Mouse (Mus musculus) adrenal gland (tissue): ENCODE results near the gene Ttc38.

Experiments
- intact Hi-C: fragments of 180-260 bp; cut with DNase I; formaldehyde crosslinking; loops from one replicate; pipeline ENCODE4 v1.15.1; 2025

Ttc38 gene

DNA sequence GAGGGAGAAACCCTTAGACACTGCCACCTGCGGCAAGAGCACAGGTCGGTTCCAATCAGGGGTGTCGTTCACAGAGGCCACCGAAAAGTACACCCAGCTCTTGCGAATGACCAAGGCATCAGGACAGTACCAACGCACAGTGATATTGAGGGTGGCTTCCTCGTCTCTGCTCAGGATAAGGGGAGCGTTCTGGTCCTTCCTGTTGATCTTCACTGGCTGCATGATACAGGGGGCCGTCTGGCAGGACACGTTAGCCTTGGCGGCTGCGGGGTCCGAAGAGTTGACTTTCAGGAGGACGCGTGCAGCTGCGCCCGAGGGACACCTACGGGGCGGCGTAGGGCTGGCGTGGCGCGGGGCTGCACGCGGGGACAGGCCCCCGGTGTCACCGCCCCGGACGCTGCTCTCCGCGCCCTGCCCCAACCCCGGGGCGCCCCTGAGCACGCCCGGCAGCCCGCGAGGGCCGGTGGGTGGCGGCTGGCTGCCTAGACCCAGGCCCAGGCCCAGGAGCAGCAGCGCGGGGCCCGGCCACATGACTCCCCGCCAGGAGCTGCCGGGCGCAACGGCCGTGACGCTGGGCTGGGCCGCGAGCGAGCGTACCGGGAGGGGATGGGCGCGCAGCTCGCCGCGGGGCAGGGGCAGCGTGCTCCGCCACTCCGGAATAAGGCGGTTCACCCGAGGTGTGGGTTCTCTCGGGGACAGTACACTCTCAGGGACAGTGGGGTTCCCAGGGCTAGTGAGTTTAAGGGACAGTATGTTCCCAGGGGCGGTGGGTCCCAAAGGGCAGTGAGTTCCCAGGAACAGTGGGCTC is 10.7 kb upstream of the Ttc38 start, which contains the start of gene Pkdrej:
Gene Pkdrej (minus strand): TSS at position 532 of the 808 bp plus-strand sequence.
- intact Hi-C loops, result no loop called here

DNA sequence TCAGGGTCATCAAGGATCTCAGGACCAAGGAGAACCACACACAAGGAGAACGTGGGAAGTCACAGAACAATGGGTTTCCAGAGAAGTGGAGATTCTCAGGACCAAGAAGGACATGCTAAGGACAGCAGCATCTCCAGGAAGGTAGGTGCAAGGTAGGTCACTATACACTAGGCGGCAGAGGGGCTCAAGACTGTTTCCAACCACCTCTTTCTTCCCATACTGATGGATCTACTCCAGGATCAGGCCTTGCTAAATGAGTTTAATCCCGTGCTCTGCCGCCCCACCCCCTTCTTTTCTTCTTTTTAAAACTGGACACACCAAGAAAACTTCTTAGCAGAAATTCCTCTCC is 10.1 kb upstream of the Ttc38 start:
- intact Hi-C loops, result no loop called here

DNA sequence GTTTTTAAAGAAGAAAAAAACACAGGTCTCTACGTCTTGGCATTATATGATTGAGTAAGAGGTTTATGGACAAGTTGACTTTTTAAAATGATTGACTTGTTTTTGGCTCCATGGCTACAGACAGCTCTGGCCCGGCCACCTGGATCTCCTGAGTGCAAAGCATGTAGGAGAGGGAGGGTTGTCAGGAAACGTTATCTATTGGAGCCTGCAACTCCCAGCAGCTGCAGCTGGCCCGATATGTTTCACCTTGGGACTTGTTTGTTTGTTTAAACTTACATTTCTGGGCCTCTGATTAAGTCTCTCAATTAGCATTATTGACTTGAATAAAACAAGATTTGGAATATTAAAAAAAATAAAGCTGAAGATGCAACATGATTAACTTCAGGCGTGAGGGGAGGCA is 5.4 kb upstream of the Ttc38 start:
- intact Hi-C loops, result no loop called here

DNA sequence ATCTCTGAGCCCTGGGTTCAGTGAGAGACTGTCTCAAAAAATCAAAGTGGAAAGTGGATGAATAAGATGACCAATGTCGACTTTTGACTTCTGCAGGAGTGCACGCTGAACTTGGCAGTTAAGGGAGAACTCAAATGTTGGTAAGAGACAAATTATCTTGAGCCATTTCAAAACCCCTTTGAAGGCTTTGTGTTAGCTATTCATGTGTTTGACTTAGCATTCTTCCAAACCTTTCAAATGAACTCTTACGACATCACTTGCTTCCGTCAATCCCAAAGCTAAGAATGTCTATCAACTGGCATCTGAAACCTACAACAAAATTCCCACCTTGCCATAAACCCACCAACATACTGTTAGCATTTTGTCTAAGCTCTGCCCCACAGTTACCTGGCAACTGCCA is 4.0 kb upstream of the Ttc38 start:
- intact Hi-C loops, result no loop called here

DNA sequence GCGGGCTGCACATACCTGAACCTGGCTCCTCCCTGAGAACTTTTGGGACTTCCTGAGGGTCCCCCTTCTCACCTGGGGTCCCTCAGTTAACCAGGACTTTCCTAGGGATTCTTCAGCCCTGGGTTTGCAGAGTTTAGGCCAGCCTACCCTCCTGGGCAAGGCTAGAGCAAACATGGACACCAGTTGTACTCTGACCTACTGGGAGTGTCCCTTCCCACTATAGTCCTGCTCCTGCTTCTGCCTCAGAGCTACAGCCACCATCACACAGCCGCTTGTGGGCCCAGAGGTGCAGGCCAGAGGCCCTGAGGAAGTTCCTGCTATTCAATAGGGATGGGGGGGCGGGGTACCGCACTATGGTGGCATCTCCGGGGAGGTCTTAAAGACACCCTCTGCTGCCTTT is 2.6 kb upstream of the Ttc38 start:
- intact Hi-C loops, result no loop called here

DNA sequence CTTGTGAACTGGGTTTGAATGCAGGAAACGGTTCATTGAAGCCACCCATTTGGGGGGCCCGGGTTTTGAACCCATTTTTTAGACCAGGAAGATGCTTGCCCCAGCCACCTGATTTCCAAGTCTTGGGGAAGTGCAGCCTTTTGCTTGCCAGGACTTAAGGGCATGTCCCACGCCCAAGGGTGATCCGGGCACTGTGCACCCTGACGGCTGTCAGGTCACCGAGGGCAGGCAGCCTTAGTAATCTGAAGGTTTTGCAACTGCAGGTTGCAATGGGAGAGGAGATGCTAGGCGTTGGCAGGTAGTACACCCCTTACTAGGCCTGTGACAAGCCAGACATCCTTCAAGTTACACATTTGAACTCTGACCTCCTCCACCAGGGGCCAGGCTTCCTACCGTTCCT is 493 bp downstream of the Ttc38 start:
- intact Hi-C loops, result loop anchor here (10.0 kb wide), 1 partner anchor 118 kb away; no protein-coding TSS in a partner anchor

DNA sequence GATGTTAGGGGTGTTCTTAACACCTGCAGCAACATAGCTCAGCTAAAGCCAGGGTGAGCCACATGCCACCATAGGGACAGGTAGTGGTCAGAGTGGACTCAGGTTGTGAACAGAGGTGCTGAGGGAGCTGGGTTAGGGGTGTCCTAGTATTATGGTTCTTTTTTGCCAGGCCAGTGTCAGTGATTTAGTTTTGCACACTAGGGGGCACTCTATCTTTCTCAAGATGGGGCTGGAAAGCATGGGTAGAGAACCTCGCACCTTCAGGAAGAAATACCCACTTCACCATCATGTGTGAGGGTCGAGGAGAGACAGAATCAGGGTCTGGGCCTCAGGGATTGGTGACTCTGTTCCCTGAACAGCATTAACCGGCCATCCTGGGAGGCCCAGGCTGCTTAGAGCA is 3.2 kb downstream of the Ttc38 start:
- intact Hi-C loops, result loop anchor here (10.0 kb wide), 1 partner anchor 121 kb away; no protein-coding TSS in a partner anchor

DNA sequence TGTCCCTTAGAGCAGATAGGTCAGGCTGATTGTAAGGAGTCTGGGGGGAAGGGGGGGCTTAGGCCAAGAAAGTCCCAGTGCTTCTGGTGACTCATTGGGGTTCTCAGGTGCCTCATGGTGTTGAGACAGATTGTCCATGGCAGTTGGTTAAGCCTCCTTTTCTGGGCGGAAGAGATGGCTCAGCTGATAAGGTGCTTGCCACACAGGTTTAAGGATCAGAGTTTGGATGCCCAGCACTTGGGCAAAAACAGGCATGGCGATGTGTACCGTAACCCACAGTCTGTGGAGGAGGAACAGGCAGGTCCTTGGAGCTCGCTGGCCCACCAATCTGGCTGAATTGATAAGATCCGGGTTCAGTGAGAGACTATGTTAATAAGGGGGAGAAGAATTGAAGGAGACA is 4.8 kb downstream of the Ttc38 start:
- intact Hi-C loops, result loop anchor here (10.0 kb wide), 1 partner anchor 122 kb away; no protein-coding TSS in a partner anchor

DNA sequence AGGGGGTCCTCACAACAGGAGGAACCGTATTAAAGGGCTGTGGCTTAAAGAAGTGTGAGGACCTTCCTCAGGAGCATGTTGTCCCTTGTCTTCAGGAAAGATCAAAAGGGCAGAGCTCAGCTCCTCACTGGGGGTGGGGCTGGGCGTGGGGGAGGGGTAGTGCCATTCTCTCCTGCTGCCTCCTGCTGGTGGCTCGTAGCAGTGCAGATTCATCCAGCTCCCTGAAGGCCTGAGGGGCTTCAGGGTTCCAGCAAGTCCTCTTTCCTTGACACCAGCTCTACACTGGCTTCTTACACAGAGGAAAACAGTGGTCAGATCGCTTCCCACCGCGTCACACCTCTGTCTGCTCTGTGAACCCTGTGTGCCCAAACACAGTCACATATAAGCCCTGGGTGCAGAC is 8.9 kb downstream of the Ttc38 start:
- intact Hi-C loops, result no loop called here

DNA sequence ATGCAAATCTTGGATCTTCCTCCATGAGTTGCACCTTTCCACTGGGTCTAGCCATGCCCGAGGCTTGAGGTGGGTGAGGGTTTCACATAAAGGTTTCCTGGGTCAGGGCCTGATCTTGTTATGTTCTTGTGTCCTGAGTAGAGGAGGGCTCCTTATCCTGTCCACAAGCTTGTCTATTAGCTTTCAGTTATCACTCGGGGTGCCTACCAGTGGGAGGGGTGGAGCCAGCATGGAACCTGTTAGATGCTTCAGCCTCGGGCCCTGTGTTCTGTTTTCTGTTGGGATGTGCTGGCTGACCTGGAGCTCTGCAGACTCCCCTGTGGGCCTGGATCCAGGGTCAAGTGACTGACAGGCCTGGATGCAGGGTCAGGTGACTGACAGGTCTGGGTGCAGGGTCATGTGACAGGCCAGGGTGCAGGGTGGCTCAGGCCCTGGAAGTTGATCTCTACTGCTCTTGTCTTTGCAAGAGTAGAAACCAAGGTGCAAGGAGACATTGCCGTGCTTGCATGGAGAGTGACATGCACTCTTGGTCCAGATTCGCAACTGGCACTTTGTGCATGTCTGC is 9.8 kb downstream of the Ttc38 start:
- intact Hi-C loops, result no loop called here

DNA sequence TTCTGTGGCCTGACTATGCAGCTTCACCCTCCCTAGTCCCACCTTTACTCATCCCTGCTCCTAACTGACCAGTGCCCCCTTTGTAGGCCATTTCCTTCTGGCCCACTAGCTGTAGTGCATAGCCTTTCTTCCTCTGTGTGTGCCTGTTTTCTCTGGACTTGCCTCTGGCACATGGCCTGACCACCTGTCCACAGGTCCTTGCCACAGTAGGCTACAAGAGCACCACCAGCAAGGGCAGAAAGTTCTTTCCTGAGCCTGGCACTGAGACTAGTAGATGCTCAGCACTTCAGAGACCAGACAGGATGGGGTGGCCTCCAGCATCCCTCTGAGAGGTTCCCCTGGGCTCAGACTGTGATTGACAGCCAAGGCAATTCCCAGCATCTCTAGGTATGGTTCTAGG is 13.0 kb downstream of the Ttc38 start:
- intact Hi-C loops, result no loop called here

DNA sequence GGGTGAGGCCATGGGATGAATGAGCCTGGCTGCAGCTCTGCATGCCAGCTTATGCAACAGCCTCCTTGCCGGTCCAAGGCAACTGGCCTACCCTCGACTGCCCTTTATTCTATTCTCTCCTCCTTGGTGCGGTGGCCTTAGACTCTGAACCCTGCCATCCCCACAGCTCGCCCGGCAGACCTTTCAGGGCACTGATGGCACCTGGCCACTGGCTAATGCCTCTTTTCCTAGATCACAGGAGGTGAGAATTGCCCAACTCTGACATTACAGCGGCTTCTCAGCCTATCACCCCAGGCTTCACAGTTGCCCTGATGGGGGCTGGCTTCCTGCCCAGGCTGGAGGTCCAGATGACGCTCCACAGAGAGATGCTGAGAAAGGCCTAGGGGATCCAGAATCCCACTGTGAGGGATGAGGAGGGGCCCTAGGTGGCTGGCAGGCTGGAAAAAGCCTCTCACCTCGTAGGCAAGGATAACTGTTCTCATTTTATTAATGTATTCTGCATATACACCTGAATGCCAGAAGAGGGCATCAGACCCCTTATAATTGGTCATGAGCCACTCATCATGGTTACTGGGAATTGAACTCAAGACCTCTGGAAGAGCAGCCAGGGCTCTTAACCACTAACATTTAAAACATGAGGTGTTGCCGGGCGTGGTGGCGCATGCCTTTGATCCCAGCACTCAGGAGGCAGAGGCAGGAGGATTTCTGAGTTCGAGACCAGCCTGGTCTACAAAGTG is 19.7 kb downstream of the Ttc38 start:
- intact Hi-C loops, result no loop called here

DNA sequence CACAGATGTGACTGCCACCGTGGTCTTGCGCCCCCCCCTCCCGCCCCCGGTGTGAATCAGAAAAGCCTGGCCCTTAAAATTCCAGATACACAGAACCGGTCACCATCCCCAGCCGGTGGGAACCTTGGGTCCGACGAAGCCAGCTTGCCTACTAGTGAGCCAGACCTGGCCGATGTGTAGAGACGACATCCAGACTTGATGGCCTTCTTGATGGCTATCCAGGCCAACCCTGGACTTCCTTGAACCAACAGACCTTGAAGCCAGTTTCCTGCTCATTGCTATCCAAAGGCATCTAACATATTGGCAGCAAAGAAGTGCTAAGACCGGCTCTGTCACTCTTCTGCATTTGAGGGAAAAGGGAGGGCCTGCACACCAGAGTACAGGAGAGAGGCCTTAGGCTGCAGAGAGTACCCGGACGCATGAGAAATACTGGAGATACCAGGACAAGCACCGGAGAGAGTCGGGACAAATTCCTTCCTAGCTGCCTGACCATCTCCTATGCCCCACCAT is 26.9 kb downstream of the Ttc38 start:
- intact Hi-C loops, result no loop called here

DNA sequence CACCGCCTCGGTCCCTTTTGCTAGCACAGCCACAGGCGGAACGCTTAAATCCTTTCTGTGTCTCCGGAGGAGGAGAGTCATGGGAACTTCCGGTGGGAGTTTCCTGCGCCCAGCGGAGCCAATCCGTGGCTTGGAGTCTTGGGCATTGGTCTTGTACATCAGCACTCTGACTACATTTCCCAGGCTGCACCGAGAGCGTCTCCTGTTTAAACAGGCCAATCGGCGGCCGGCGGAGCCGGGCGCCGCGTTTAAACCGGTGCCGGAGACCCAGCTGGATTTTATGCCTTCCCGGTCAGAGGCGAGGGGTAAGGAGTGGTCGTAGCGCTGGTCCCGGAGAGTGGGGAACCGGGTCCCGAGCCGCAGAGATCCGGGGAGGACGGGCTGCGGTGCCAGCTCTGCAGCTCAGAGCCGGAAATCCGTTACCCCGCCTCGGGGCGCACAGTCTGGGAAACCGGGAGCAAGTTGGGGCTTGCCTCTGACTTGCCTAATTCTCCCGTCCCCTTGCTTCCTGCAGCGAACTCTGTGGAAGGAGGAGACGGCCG is 27.5 kb downstream of the Ttc38 start, which contains the start of gene Gtse1:
Gene Gtse1 (plus strand): TSS at position 256 of the 542 bp plus-strand sequence.
- intact Hi-C loops, result no loop called here

DNA sequence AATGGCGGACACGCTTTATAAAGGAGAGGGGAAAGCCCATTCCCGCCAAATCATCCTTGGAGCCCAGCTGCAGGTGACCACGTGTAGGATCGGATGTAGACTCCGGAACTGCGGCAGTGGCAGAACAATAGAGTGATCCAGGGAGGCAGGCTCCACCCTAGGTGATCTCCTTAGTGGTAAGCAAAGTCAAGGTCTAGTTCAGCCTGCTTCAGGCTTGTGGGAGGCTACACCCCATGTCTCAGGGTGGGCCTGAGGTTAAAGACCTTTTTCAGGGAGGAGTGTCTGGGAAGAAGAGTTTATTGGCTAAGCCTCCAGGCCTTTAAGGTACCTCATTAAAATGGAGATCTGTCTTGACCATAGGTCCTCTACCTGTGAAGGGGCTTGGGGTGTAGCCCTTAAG is 33.8 kb downstream of the Ttc38 start:
- intact Hi-C loops, result loop anchor here (5.0 kb wide), 1 partner anchor 269 kb away; no protein-coding TSS in a partner anchor

DNA sequence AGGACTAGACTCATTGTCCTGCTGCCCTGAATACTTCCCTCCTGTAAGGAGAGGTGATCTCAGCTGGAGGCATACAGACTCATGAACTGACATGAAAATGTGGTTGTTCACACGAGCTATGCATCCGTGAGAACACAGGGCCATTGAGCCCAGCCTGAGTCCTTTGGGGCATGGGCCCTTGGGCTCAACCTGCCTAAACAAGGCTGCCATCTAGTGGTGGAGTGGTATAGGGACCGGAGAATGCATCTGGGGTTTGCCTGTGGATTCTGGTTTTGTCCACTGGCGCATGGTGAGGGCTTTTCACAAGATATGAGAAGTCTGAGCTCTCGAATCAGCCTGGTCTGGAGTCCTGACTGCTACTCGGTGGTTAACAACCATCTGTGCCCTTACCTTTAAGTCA is 35.6 kb downstream of the Ttc38 start:
- intact Hi-C loops, result loop anchor here (1.0 to 5.0 kb wide), 2 partner anchors 151 to 270 kb away; no protein-coding TSS in a partner anchor

DNA sequence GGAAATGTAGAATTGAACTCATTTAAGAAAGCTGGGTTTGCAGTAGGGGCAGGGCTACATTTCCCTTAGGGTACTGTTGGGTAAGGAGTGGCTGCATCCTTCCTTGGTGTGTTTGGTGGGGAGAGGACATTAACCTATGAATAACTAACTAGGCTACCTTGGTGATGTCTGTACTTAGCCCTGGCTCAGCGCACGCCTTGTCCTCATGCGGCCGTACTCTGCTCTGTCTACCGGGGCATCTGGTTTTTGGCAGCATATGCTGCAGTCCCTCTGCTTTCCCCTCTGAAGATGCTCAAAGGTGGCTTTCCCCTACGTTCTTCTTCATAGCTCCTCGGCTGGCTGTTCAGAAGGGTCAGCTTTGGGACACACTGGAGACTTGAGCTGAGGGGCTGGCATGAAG is 45.2 kb downstream of the Ttc38 start:
- intact Hi-C loops, result no loop called here

DNA sequence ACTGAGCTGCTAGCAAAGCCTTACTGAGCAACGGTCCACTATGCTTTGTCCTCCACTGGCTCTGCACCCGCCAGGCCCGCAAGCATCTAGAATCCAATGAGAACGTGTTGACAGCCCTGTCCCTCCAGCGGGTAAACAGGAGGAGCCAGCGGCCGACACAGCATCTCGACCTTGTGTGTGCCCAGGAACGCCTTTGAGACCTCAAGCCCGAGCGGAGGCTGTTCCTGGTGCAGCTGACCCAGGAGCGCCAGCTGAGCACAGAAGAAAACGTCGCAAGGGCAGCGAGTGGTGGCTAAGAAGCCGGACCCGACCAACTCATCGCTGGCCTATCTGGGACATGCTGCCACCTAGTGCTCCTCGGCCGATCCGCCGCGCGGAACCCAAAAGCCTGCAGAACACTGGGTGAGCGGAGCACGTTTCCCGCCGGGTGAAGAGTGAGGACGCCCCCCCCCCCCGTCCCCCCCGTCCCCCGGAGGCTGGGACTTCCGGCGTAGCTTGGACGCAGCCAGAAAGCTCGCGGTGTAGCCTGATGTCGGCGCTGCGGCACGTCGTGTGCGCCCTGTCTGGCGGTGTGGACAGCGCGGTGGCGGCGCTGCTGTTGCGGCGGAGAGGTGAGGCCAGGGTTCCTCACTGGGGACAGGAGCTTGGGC is 46.9 kb downstream of the Ttc38 start, which contains the start of gene Trmu:
Gene Trmu (plus strand): TSS at position 465 of the 650 bp plus-strand sequence.
- intact Hi-C loops, result no loop called here

DNA sequence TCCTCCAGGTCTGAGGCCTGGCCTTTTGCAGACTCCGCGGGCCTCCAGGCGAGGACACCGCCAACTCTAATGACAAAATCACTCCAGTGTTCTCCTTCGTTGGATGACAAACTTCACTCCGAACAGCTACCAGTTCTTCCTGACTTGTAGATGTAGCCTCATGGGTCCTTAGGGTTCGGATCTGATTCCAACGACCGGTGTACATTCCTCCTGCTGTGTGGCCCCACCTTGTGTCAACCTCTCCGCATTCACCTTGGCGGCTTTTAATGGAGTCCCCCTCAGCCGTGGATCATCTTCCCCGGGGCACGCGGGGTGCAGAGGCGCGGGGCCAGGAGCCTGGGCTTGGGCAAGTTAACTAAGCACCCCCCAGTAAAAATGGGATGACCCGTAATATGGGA is 47.4 kb downstream of the Ttc38 start:
- intact Hi-C loops, result no loop called here

DNA sequence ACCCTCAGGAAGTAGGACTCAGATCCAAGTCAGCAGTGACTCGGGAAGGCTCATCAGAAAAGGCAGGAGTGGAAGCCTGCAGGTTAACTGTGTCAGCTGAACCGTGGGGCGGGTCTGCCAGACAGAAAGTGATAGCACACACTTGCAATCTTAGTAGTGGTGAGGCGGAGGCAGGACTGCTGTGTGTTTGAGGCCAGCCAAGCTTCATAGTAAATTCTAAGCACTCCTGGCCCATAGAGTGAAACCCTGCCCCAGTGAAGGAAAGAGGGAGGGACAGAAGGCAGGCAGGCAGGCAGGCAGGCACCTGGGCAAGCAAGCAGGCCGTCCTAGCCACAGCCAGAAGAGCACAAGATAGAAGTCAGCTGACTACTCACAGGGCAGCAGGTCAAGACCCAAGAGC is 53.5 kb downstream of the Ttc38 start:
- intact Hi-C loops, result no loop called here

DNA sequence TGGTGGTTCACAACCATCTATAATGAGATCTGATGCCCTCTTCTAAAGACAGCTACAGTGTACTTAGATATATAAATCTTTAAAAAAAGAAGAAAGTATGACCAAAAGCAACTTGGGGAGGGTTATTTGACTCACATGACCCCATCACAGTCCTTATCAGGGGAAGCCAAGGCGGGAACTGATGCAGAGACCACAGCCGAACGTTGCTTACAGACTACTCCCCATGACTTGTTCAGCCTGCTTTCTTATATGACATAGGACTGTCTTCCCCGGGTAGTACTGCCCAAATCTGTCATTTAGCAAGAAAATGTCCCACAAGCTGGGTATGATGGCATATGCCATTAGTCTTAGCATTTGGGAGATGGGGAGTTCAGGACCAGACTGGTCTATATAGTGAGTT is 57.1 kb downstream of the Ttc38 start:
- intact Hi-C loops, result no loop called here
